Mouse (Mus musculus) ES-E14 (cell line): ENCODE results near the gene Tmem200a. TPM values are rescaled to one million over a fixed set of nuclear protein-coding genes. Genes with fewer than 3 reads are reported as not detected.
"Not testable (repeated sequence)": the region's sequence is repeated elsewhere in the genome, so short reads cannot be mapped to it uniquely, and the experiment has no call there.

Experiments used
- DNase-seq: peaks from one replicate; pipeline ENCODE4 v3.0.0-alpha.2; 2013; ENCODE audit warnings: low read depth, low spot score
- H3K27ac ChIP-seq: 2 replicates; pipeline ENCODE4 v1.5.1; 2012; ENCODE audit warnings: low read depth, mild to moderate bottlenecking, low read length, moderate library complexity, mixed read lengths; ENCODE audit not compliant: poor library complexity, insufficient read depth, severe bottlenecking
- H3K36me3 ChIP-seq: 2 replicates; pipeline ENCODE4 v1.6.1; 2012; ENCODE audit warnings: mild to moderate bottlenecking, low read length, moderate library complexity, mixed read lengths; ENCODE audit not compliant: control insufficient read depth, poor library complexity, insufficient read depth, severe bottlenecking
- H3K4me1 ChIP-seq, 2 experiments: fragments of 150-350 bp in 1 of 2; sonication (generic) in 1 of 2; 2 replicates each; pipeline ENCODE4 v1.6.1; 2012; ENCODE audit warnings: low read length in 2 of 2, mild to moderate bottlenecking in 1 of 2, mixed read lengths in 1 of 2; ENCODE audit not compliant: control insufficient read depth in 2 of 2, insufficient read depth in 2 of 2, poor library complexity in 1 of 2
- H3K4me3 ChIP-seq, 2 experiments: fragments of 150-350 bp in 1 of 2; sonication (generic) in 1 of 2; 2 replicates each; pipeline ENCODE4 v1.5.1; 2012; ENCODE audit warnings: low read length in 2 of 2, low read depth in 1 of 2, mild to moderate bottlenecking in 1 of 2, mixed read lengths in 1 of 2; ENCODE audit not compliant: insufficient read depth in 1 of 2, poor library complexity in 1 of 2, severe bottlenecking in 1 of 2
- H3K9ac ChIP-seq: 2 replicates; pipeline ENCODE4 v1.6.1; 2012; ENCODE audit warnings: low read depth, mild to moderate bottlenecking, low read length, mixed read lengths; ENCODE audit not compliant: poor library complexity, insufficient read depth, severe bottlenecking
- H3K9me3 ChIP-seq: fragments of 150-350 bp; sonication (generic); 2 replicates; pipeline ENCODE4 v1.6.1; 2012; ENCODE audit warnings: low read depth, mild to moderate bottlenecking, low read length; ENCODE audit not compliant: control insufficient read depth, insufficient read depth
- CHD2 ChIP-seq: IDR thresholded peaks from 2 replicates; pipeline ENCODE4 v1.6.1; 2014; ENCODE audit warnings: mild to moderate bottlenecking, low read depth, low read length, inconsistent platforms
- HCFC1 ChIP-seq: IDR thresholded peaks from 2 replicates; pipeline ENCODE4 v1.6.1; 2012; ENCODE audit warnings: low read length, inconsistent platforms, borderline replicate concordance; ENCODE audit not compliant: insufficient read depth
- MAFK ChIP-seq: IDR thresholded peaks from 2 replicates; pipeline ENCODE4 v1.6.1; 2014; ENCODE audit warnings: mild to moderate bottlenecking, low read depth, low read length, inconsistent platforms; ENCODE audit not compliant: insufficient read depth
- ZC3H11A ChIP-seq: IDR thresholded peaks from 2 replicates; pipeline ENCODE4 v1.6.1; 2012; ENCODE audit warnings: low read depth, mild to moderate bottlenecking, inconsistent platforms, low read length, borderline replicate concordance
- ZNF384 ChIP-seq: IDR thresholded peaks from 2 replicates; pipeline ENCODE4 v1.6.1; 2012; ENCODE audit warnings: low read depth, low read length, inconsistent platforms
- in situ Hi-C, 2 experiments: fragments of 600-800 bp; cut with MboI; formaldehyde crosslinking; loops; one replicate each; pipeline ENCODE4 v1.15.1; 2025; ENCODE audit warnings: low sequenced_read_pairs in 2 of 2, inconsistent platforms in 1 of 2; ENCODE audit not compliant: unreplicated experiment in 2 of 2
- total RNA-seq: library from RNA; depleted of rRNA; stranded (reverse); fragments of 300-350 nt; gene quantifications from 2 replicates; pipeline ENCODE4 v1.2.3, GENCODE M21; 2012

Tmem200a gene
- total RNA-seq, 1 experiment: 1.9 TPM

DNA sequence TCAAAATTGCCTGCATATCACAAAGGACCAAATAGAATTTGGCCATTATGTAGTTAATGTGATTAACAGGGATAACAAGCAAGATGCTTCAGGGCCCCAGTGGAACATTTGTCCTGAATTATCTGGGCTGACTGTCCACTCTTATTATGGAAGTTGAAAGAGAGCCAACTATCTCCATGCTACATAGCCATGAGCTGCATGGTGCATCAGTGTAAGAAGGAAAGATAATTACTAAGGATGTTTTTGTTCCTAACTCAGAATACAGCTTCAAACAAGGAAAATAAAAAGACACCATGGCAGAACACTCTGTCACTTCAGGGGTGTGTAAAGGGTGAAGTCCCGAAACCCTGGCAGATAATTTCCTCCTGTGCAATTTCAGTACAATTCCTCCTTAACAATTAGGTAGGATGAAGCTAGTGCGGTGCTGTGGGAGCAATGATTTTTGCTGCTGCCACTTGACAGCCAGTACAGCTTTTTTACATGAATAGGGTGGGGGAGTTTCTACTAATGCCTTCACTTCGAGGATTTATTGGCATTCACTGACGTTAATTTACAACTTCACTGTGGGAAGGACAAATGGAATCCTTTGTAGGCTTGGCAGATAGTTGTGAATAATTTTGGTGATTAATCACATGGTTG, 158.1 kb downstream of the Tmem200a start:
- H3K4me1 ChIP-seq: no peaks in the 10 kb centered on the region
- no peak for DNase-seq
- no peaks in the 10 kb centered on the region for H3K36me3 ChIP-seq
- in situ Hi-C loops: no loop called here
- H3K9me3 ChIP-seq: no peaks in the 10 kb centered on the region
- no peak overlapping the region for H3K4me3 ChIP-seq
- H3K9ac ChIP-seq: no peak overlapping the region
- no peak overlapping the region for H3K27ac ChIP-seq
- TF ChIP-seq HCFC1: no peak

- TF ChIP-seq ZC3H11A (no peak), ZNF384 (no peak), CHD2 (no peak), MAFK (no peak), HCFC1 (no peak)
- in situ Hi-C loops: no loop called here
- no peaks in the 10 kb centered on the region for H3K36me3 ChIP-seq
- no peak overlapping the region for H3K4me3 ChIP-seq
- DNase-seq: no peak
- H3K9me3 ChIP-seq: no peaks in the 10 kb centered on the region
- H3K9ac ChIP-seq: no peak overlapping the region
- H3K27ac ChIP-seq: no peak overlapping the region
- no peaks in the 10 kb centered on the region for H3K4me1 ChIP-seq
Measured at GRCm38 (mm10) chr10:25918103-25918502, 160.7 kb downstream of the Tmem200a start.

DNA sequence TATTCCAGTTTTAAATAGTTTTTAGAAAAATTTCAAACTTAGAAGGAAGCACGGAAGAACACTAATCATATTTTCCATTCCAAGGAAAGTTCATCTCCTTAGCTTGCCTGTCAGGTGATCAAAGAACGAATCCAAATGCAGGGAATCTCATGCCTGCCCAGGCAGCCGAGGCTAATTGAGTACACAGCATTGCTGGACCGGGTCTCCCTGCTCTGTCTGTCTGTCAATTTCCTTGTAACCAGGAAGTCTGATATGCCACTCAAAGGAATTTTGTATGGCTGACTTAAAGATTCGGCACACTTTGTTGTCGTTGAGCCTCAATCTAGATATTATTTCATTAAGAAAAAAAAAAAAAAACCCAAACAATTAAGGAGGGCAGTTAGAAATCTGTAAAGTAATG, 168.6 kb downstream of the Tmem200a start:
- H3K36me3 ChIP-seq: no peaks in the 10 kb centered on the region
- TF ChIP-seq CHD2 (no peak), ZNF384 (no peak), MAFK (no peak), HCFC1 (no peak), ZC3H11A (no peak)
- no peak for DNase-seq
- no peaks in the 10 kb centered on the region for H3K9me3 ChIP-seq
- in situ Hi-C loops: no loop called here
- no peak overlapping the region for H3K9ac ChIP-seq
- H3K27ac ChIP-seq: no peak overlapping the region
- H3K4me1 ChIP-seq: no peaks in the 10 kb centered on the region
- H3K4me3 ChIP-seq: no peak overlapping the region

GRCm38 (mm10) chr10:25908027-25909012, 170.5 kb downstream of the Tmem200a start:
- Histone ChIP-seq H3K27ac (no peak overlapping the region), H3K36me3 (no peaks in the 10 kb centered on the region), H3K4me1 (no peaks in the 10 kb centered on the region), H3K9me3 (no peaks in the 10 kb centered on the region), H3K9ac (no peak overlapping the region), H3K4me3 (no peak overlapping the region)
- DNase-seq: no peak
- in situ Hi-C loops: no loop called here
- TF ChIP-seq ZNF384 (no peak), CHD2 (no peak), ZC3H11A (no peak), MAFK (no peak), HCFC1 (no peak)

- in situ Hi-C loops, H3K4me3 ChIP-seq, DNase-seq, H3K9me3 ChIP-seq, H3K9ac ChIP-seq, H3K4me1 ChIP-seq, H3K27ac ChIP-seq, H3K36me3 ChIP-seq: not testable (repeated sequence)
Measured at GRCm38 (mm10) chr10:25894126-25894525, 184.7 kb downstream of the Tmem200a start.
